Mouse (Mus musculus) stomach, embryonic 15.5 days (tissue): ENCODE results near the gene Ppme1. TPM values are rescaled to one million over a fixed set of nuclear protein-coding genes. Genes with fewer than 3 reads are reported as not detected.
A peak's percentile ranks its signal among the peaks of the same experiment; 100 is the strongest.

ENCODE experiments used
- ATAC-seq: fragments of 200-750 bp; cut with Nextera tagmentation; 2 replicates; pipeline ENCODE4 v1.8.0; 2017; ENCODE audit warnings: low read depth, moderate number of reproducible peaks, moderate TSS enrichment; ENCODE audit not compliant: insufficient read depth, low FRiP score
- H3K27ac ChIP-seq: fragments of 300-500 bp; sonication (generic); 2 replicates; pipeline ENCODE4 v1.5.1; 2015; ENCODE audit warnings: mild to moderate bottlenecking, inconsistent platforms
- H3K27me3 ChIP-seq: fragments of 300-500 bp; sonication (generic); replicated peaks from 2 replicates; pipeline ENCODE4 v1.6.1; 2015; ENCODE audit warnings: inconsistent platforms
- H3K36me3 ChIP-seq: fragments of 300-500 bp; sonication (generic); 2 replicates; pipeline ENCODE4 v1.6.1; 2015; ENCODE audit warnings: inconsistent platforms
- H3K4me1 ChIP-seq: fragments of 300-500 bp; sonication (generic); 2 replicates; pipeline ENCODE4 v1.6.1; 2015; ENCODE audit warnings: inconsistent platforms
- H3K4me2 ChIP-seq: fragments of 300-500 bp; sonication (generic); 2 replicates; pipeline ENCODE4 v1.6.1; 2015; ENCODE audit warnings: mild to moderate bottlenecking, inconsistent platforms
- H3K4me3 ChIP-seq: fragments of 300-500 bp; sonication (generic); replicated peaks from 2 replicates; pipeline ENCODE4 v1.5.1; 2015; ENCODE audit warnings: inconsistent platforms
- H3K9ac ChIP-seq: fragments of 300-500 bp; sonication (generic); 2 replicates; pipeline ENCODE4 v1.6.1; 2015; ENCODE audit warnings: inconsistent platforms
- H3K9me3 ChIP-seq: fragments of 300-500 bp; sonication (generic); 2 replicates; pipeline ENCODE4 v1.6.1; 2016; ENCODE audit warnings: inconsistent platforms
- WGBS: fragments of 180-500 bp; shearing (Covaris S2); methylation state at CpG from one replicate; pipeline ENCODE4 v1.1.7; 2015; 5-methylcytosine and 5-hydroxymethylcytosine counted together
- polyA plus RNA-seq: library from polyadenylated mRNA; unstranded; fragments of >200 nt; fragmentation: Nextera tagmentation; extraction: Ambion mirVana; gene quantifications from 2 replicates; pipeline ENCODE4 v1.2.1, GENCODE M21; 2015

The Ppme1 gene
- polyA plus RNA-seq, 1 experiment from 2014 or later = 51.4 TPM

GRCm38 (mm10) chr7:100296699-100297098, 75.4 kb downstream of the Ppme1 start:
- Histone ChIP-seq H3K27ac (no peak overlapping the region), H3K4me1 (no peaks in the 10 kb centered on the region), H3K27me3 (no peaks in the 10 kb centered on the region), H3K4me2 (no peak overlapping the region), H3K9ac (no peak overlapping the region), H3K4me3 (no peak overlapping the region), H3K9me3 (no peaks in the 10 kb centered on the region), H3K36me3 (no peaks in the 10 kb centered on the region)
- no peak for ATAC-seq
- WGBS = 80% methylated on average over 6 of the region's 6 CpGs

- H3K4me2 ChIP-seq = no peak overlapping the region
- no peak overlapping the region for H3K27ac ChIP-seq
- WGBS = 86% methylated on average over 2 of the region's 2 CpGs
- H3K9ac ChIP-seq = no peak overlapping the region
- no peaks in the 10 kb centered on the region for H3K27me3 ChIP-seq
- no peaks in the 10 kb centered on the region for H3K9me3 ChIP-seq
- ATAC-seq = no peak
- no peak overlapping the region for H3K4me3 ChIP-seq
- no peaks in the 10 kb centered on the region for H3K36me3 ChIP-seq
- no peaks in the 10 kb centered on the region for H3K4me1 ChIP-seq
Measured at GRCm38 (mm10) chr7:100295745-100296144, 76.4 kb downstream of the Ppme1 start.

GRCm38 (mm10) chr7:100293546-100293945, 78.6 kb downstream of the Ppme1 start:
- ATAC-seq = no peak
- WGBS = 79% methylated on average over 8 of the region's 8 CpGs
- Histone ChIP-seq H3K27ac (no peak overlapping the region), H3K36me3 (no peaks in the 10 kb centered on the region), H3K27me3 (no peaks in the 10 kb centered on the region), H3K4me1 (peaks cover 11% of the 10 kb centered on the region), H3K4me2 (no peak overlapping the region), H3K9ac (no peak overlapping the region), H3K9me3 (no peaks in the 10 kb centered on the region), H3K4me3 (no peak overlapping the region)

- no peaks in the 10 kb centered on the region for H3K27me3 ChIP-seq
- H3K36me3 ChIP-seq = no peaks in the 10 kb centered on the region
- H3K9ac ChIP-seq = no peak overlapping the region
- H3K4me1 ChIP-seq = peaks cover 21% of the 10 kb centered on the region
- ATAC-seq = peak; percentile 76
- no peak overlapping the region; the same call in 1 of the 2 replicates for H3K4me3 ChIP-seq
- peak overlapping the region; percentile 90 for H3K27ac ChIP-seq
- 24% methylated on average over 11 of the region's 11 CpGs for WGBS
- peak overlapping the region; percentile 48 for H3K4me2 ChIP-seq
- no peaks in the 10 kb centered on the region for H3K9me3 ChIP-seq
Measured at GRCm38 (mm10) chr7:100288622-100289021, 83.5 kb downstream of the Ppme1 start.

- no peak overlapping the region for H3K9ac ChIP-seq
- no peaks in the 10 kb centered on the region for H3K36me3 ChIP-seq
- H3K9me3 ChIP-seq = no peaks in the 10 kb centered on the region
- H3K4me1 ChIP-seq = peaks cover 21% of the 10 kb centered on the region
- peak overlapping the region; percentile 48 for H3K4me2 ChIP-seq
- no peaks in the 10 kb centered on the region for H3K27me3 ChIP-seq
- 9% methylated on average over 7 of the region's 7 CpGs for WGBS
- peak overlapping the region; percentile 90 for H3K27ac ChIP-seq
- ATAC-seq = peak; percentile 85
- H3K4me3 ChIP-seq = no peak overlapping the region; the same call in 1 of the 2 replicates
Measured at GRCm38 (mm10) chr7:100287748-100288578, 84.1 kb downstream of the Ppme1 start.

- H3K9ac ChIP-seq = peak within 1 kb of the TSS; percentile 16; the same call in 1 of the 2 replicates
- peak within 1 kb of the TSS; percentile 55 for H3K4me3 ChIP-seq
- no peak within 1 kb of the TSS for H3K27ac ChIP-seq
- no peaks in the 10 kb centered on the region for H3K9me3 ChIP-seq
- under 1% methylated on average over 52 of the region's 53 CpGs for WGBS
- H3K27me3 ChIP-seq = no peaks in the 10 kb centered on the region
- H3K4me1 ChIP-seq = peaks cover 21% of the 10 kb centered on the region
- H3K4me2 ChIP-seq = peak within 1 kb of the TSS; percentile 91
- H3K36me3 ChIP-seq = no peaks in the 10 kb centered on the region
- peak; percentile 41 for ATAC-seq
Measured at GRCm38 (mm10) chr7:100285383-100285782, 86.7 kb downstream of the Ppme1 start, which contains the start of gene P4ha3. Gene P4ha3 (plus strand): TSS chr7:100285520.

- H3K27ac ChIP-seq = no peak overlapping the region
- ATAC-seq = no peak
- WGBS = 49% methylated on average over 3 of the region's 3 CpGs
Measured at GRCm38 (mm10) chr7:100283298-100283697, 88.8 kb downstream of the Ppme1 start.

GRCm38 (mm10) chr7:100281596-100281995, 90.5 kb downstream of the Ppme1 start:
- 67% methylated on average over 3 of the region's 3 CpGs for WGBS
- Histone ChIP-seq H3K4me3 (no peak overlapping the region), H3K9ac (no peak overlapping the region), H3K9me3 (no peaks in the 10 kb centered on the region), H3K27me3 (no peaks in the 10 kb centered on the region), H3K27ac (no peak overlapping the region), H3K4me1 (0 out of 2 replicates have a peak, but pooled peaks cover 3% of the 10 kb centered on the region), H3K4me2 (no peak overlapping the region), H3K36me3 (no peaks in the 10 kb centered on the region)
- no peak for ATAC-seq

More at GRCm38 (mm10) chr7:100283298-100283697, 88.8 kb downstream of the Ppme1 start:
- Histone ChIP-seq H3K4me2 (no peak overlapping the region), H3K9me3 (no peaks in the 10 kb centered on the region), H3K4me1 (peaks cover 8% of the 10 kb centered on the region), H3K9ac (no peak overlapping the region), H3K36me3 (no peaks in the 10 kb centered on the region), H3K4me3 (no peak overlapping the region), H3K27me3 (no peaks in the 10 kb centered on the region)

- WGBS = 0% methylated on average over 1 of the region's 1 CpGs
- no peaks in the 10 kb centered on the region for H3K27me3 ChIP-seq
- no peaks in the 10 kb centered on the region for H3K4me1 ChIP-seq
- no peaks in the 10 kb centered on the region for H3K9me3 ChIP-seq
- no peak overlapping the region for H3K9ac ChIP-seq
- H3K4me3 ChIP-seq = no peak overlapping the region
- H3K36me3 ChIP-seq = no peaks in the 10 kb centered on the region
- ATAC-seq = no peak
- H3K27ac ChIP-seq = no peak overlapping the region
- no peak overlapping the region for H3K4me2 ChIP-seq
Measured at GRCm38 (mm10) chr7:100279803-100280202, 92.3 kb downstream of the Ppme1 start.

Other genes starting within 250 kb of the Ppme1 start
- gene Lipt2, start 213.0 kb downstream of the Ppme1 start, polyA plus RNA-seq = 18.0 and 21.9 TPM in 2 replicates
- gene Kcne3, start 195.8 kb downstream of the Ppme1 start, polyA plus RNA-seq = 24.4 and 26.2 TPM in 2 replicates
- gene Pgm2l1, start 144.9 kb downstream of the Ppme1 start, polyA plus RNA-seq = 2.3 and 2.8 TPM in 2 replicates
- gene P4ha3, start 86.8 kb downstream of the Ppme1 start, polyA plus RNA-seq = 4.3 and 6.3 TPM in 2 replicates
- gene C2cd3, start 74 bp downstream of the Ppme1 start, polyA plus RNA-seq = 17.7 and 18.5 TPM in 2 replicates
- gene Ucp3, start 100.7 kb upstream of the Ppme1 start, polyA plus RNA-seq = 0.05 TPM in 2 replicates
- 308 and 326 TPM in 2 replicates for gene Ucp2, start 121.0 kb upstream of the Ppme1 start, polyA plus RNA-seq
- gene Dnajb13, start 142.7 kb upstream of the Ppme1 start, polyA plus RNA-seq = 0.52 and 0.74 TPM in 2 replicates
- gene Coa4, start 164.8 kb upstream of the Ppme1 start, polyA plus RNA-seq = 31.5 and 32.7 TPM in 2 replicates
- gene Rab6a, start 235.1 kb upstream of the Ppme1 start, polyA plus RNA-seq = 100 and 107 TPM in 2 replicates
- 77.3 and 85.9 TPM in 2 replicates for gene Mrpl48, start 236.0 kb upstream of the Ppme1 start, polyA plus RNA-seq